Comparison of ENCODE assay signal across 20 mouse cellular contexts in genomic region chr11:117070711-117071110, GRCm38 (mm10).
"Had no signal": no experiment of that assay in that cellular context is flagged by ENCODE, and none has a peak within 500 bp of the region (broad histone marks: within the 10 kb centered on the region; RNA-seq: fewer than 3 reads in every experiment).

No protein-coding gene starts in this region.

- H3K9ac ChIP-seq: limb, embryonic 12.5 days; limb, embryonic 15.5 days; liver, embryonic 14.5 days; liver, postnatal 0 days; lung, embryonic 14.5 days; midbrain, embryonic 13.5 days; neural tube, embryonic 13.5 days had no signal

- DNase-seq: kidney, adult 8-10 months; kidney, postnatal 14 days; kidney, postnatal 4 days; left cerebral cortex, postnatal 4 days; liver, postnatal 0 days; lung, embryonic 14.5 days; retina, postnatal 1 day had no signal

- H3K36me3 ChIP-seq: limb, embryonic 12.5 days; limb, embryonic 15.5 days; midbrain, embryonic 10.5 days; midbrain, embryonic 13.5 days; neural tube, embryonic 13.5 days had no signal

- H3K27ac ChIP-seq: limb, embryonic 12.5 days; limb, embryonic 15.5 days; liver, embryonic 14.5 days; macrophage; midbrain, embryonic 10.5 days; midbrain, embryonic 13.5 days; neural tube, embryonic 13.5 days had no signal

- H3K4me1 ChIP-seq: limb, embryonic 12.5 days had no signal

- H3K4me2 ChIP-seq: limb, embryonic 12.5 days; limb, embryonic 15.5 days; liver, embryonic 11.5 days; lung, embryonic 14.5 days; midbrain, embryonic 13.5 days; neural tube, embryonic 13.5 days had no signal

- H3K4me3 ChIP-seq: limb, embryonic 12.5 days; limb, embryonic 15.5 days; megakaryocyte, embryonic 14.5 days; midbrain, embryonic 10.5 days; midbrain, embryonic 13.5 days; myocyte; neural tube, embryonic 13.5 days had no signal

- H3K9me3 ChIP-seq: limb, embryonic 12.5 days; limb, embryonic 15.5 days; midbrain, embryonic 10.5 days; midbrain, embryonic 13.5 days; neural tube, embryonic 13.5 days had no signal

- ATAC-seq: intestine, postnatal 0 days; liver, postnatal 0 days; lung, postnatal 0 days; midbrain, embryonic 13.5 days; midbrain, embryonic 16.5 days had no signal
